Mouse (Mus musculus): ENCODE measurements at regions not wholly inside any gene's neighbourhood (a gene's known extent, or its start where the extent isn't known, plus 50 kb on each side); places are given as distances from the start of the nearest gene placed in this dataset.

- TF ChIP-seq CTCF (IDR thresholded peaks at IDR 0.05): no peak
- ChIA-PET CTCF (interaction anchor here (1.4 kb wide), 1 partner anchor 9 kb away, joined by 3 read pairs; no protein-coding TSS in a partner anchor), POLR2A (no interaction called here)
- H3K27me3 ChIP-seq: no peaks in the 10 kb centered on the region
- no peak for ATAC-seq
- in situ Hi-C loops (cut with MboI; ENCODE audit: low pct_unique_long_range_greater_than_20kb): no loop called here
- no peak for DNase-seq (ENCODE audit: low read depth, low spot score)
Observed at GRCm38 (mm10) chr15:81529002-81529401, 56.1 kb upstream of the Ep300 start.

GRCm38 (mm10) chr15:81530493-81530892 is 54.7 kb upstream of the Ep300 start:
- in situ Hi-C loops (cut with MboI; ENCODE audit: low pct_unique_long_range_greater_than_20kb): loop anchor here (5.0 kb wide), 1 partner anchor 37 kb away; no protein-coding TSS in a partner anchor
- TF ChIP-seq CTCF (IDR thresholded peaks at IDR 0.05): no peak
- no peaks in the 10 kb centered on the region for H3K27me3 ChIP-seq
- DNase-seq (ENCODE audit: low read depth, low spot score): no peak
- CTCF ChIA-PET: no interaction called here
- POLR2A ChIA-PET: no interaction called here
- ATAC-seq: no peak

DNA sequence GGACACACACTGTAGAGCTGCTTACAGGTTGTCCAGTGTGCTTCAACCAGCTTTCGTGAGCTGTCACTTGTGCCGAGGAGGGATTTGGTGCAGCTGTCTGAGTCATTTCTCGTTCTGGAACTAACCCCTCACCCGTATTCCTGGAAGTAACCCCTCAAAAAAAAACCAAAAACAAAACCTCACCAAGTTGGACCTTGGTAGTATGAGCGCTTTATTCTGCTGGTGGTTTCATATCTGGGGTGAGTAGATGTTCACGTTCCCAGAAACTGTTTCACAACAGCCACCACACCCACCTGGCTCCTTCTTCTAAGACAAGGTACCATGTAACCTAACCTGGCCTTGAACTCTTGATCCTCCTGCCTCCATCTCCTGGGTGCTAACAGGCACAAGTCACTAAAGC is 50.6 kb upstream of the Ep300 start:
- ChIA-PET POLR2A (no interaction called here), CTCF (no interaction called here)
- DNase-seq (ENCODE audit: low read depth, low spot score): no peak
- H3K27me3 ChIP-seq: no peaks in the 10 kb centered on the region
- no peak for ATAC-seq
- in situ Hi-C loops (cut with MboI; ENCODE audit: low pct_unique_long_range_greater_than_20kb): loop anchor here (5.0 kb wide), 1 partner anchor 33 kb away; no protein-coding TSS in a partner anchor
- no peak for TF ChIP-seq CTCF (IDR thresholded peaks at IDR 0.05)
